Mouse (Mus musculus) heart, postnatal 36 days (tissue): ENCODE measurements around the gene Armh3. TPM values are rescaled to one million over a fixed set of nuclear protein-coding genes. Genes with fewer than 3 reads are reported as not detected.
A peak's percentile ranks its signal among the peaks of the same experiment; 100 is the strongest.
"Not testable (repeated sequence)": the region's sequence is repeated elsewhere in the genome, so short reads cannot be mapped to it uniquely, and the experiment has no call there.

Experiments
- DNase-seq, 2 experiments: peaks; one replicate each; pipeline ENCODE4 v3.0.0; 2021 to 2022
- intact Hi-C: fragments of 180-260 bp; cut with DNase I; formaldehyde crosslinking; loops from one replicate; pipeline ENCODE4 v1.15.1; 2025
- total RNA-seq, 2 experiments: library from RNA; stranded (reverse); gene quantifications; 2 replicates each; pipeline ENCODE4 v1.2.3; 2021

Gene Armh3
- total RNA-seq, 2 experiments from 2014 or later = 15.5 to 15.8 TPM

DNA sequence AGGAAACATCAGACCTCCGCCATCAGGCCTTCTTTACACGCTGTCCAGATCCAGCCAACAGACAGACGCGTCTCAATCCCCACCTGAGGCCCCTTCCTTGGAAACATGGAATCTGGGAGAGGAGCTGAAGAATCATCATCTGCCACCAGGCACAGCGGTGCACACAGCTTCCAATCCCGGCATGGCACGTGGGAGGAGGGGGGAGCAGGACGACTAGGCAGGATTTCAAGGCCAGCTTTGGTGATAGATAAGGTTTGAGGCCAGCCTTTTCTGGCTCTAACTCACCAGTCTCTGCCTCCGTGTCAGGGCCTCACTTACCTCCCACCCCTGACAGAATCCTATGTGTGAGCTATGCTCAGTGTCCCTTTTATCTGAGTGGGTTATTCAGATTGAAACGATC lies 162.8 kb downstream of the Armh3 start:
- DNase-seq = no peak
- intact Hi-C loops = no loop called here

DNA sequence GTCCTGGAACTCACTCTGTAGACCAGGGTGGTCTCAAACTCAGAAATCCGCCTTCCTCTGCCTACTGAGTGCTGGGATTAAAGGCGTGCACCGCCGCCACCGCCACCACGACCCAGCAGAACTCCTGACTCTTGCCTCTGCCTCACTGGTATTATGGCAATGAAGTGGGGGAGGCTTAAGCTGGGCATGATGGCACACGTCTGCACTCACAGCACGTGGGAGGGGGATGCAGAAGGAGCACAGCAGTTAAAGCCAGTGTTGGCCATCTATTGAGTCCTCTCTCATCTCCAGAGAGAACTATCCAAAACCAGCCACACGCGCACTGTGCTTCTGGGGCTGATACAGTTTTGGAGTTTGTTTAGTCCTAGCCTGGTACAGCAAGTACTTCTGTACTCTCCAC lies 164.6 kb downstream of the Armh3 start:
- no peak for DNase-seq
- intact Hi-C loops = no loop called here

DNA sequence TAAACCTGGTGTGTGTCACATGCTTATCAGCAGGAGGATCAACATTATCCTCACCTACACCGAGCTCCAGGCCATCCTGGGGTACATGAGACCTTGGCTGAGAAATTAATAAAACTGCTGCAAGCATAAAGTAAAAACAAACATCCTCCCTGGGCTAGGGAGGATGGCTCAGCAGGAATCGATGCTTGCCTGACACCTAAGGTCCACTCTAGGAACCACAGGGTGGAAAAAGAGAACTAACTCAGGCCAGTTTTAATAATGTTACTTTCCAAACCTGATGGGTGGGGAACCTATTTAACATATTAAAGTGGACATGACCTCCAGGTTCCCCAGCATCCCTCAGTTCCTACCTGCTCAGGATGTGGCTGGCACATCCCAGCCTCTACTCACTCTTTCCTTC lies 167.6 kb downstream of the Armh3 start:
- DNase-seq = no peak
- intact Hi-C loops = no loop called here

- intact Hi-C loops = no loop called here
Observed at GRCm38 (mm10) chr19:45827736-45828135, 170.6 kb downstream of the Armh3 start.

GRCm38 (mm10) chr19:45827125-45827524 lies 171.2 kb downstream of the Armh3 start:
- intact Hi-C loops = no loop called here
- no peak for DNase-seq

More at GRCm38 (mm10) chr19:45827736-45828135, 170.6 kb downstream of the Armh3 start:
- no peak for DNase-seq

GRCm38 (mm10) chr19:45826146-45826545 lies 172.1 kb downstream of the Armh3 start:
- intact Hi-C loops = no loop called here
- DNase-seq = no peak

GRCm38 (mm10) chr19:45821832-45822231 lies 176.5 kb downstream of the Armh3 start:
- intact Hi-C loops = no loop called here

GRCm38 (mm10) chr19:45817816-45818490 lies 180.3 kb downstream of the Armh3 start:
- intact Hi-C loops = no loop called here
- no peak for DNase-seq

More at GRCm38 (mm10) chr19:45821832-45822231, 176.5 kb downstream of the Armh3 start:
- no peak for DNase-seq

DNA sequence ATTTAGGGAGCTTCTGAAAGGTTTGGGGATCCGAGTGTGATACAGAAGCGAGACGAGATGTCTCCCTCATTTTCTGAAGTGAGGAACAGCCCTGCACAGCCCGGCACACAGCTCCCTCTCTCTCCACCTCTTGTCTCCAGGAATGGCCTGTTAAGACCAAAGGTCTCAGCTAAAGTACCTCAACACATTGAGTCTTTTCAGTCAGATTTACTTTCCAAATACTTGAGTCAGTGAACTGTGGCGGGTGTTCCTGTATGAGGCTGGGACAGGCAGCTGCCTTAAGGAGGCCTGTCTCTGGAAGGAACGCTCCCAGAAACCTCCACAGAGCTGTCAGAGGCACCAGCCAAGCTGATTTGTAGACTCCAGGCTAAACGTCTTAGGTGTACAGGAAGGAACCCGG lies 181.6 kb downstream of the Armh3 start:
- intact Hi-C loops = no loop called here
- DNase-seq = no peak

GRCm38 (mm10) chr19:45815831-45816405 lies 182.4 kb downstream of the Armh3 start, which contains the start of gene Kcnip2:
Kcnip2 (minus strand) TSS chr19:45816061.
- peak; percentile 41 to 49 for DNase-seq
- intact Hi-C loops = no loop called here

DNA sequence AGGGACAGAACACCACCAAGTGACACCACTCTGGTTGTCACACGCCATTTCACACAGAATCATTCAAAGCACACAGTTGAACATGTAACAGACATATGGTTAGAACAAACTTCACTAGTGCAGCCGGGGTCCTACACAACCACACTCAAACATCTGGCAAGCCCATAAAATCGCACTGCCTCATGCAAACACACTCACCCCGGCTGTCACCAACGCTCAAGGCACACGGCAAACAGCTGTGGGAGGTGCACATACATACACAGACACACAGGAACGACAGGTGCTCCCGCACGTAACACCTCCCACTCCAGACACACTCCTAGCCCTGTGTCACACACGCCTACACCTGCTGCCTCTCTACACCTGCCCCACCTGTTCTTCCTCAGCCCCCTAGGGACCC lies 183.1 kb downstream of the Armh3 start:
- intact Hi-C loops = no loop called here
- DNase-seq = no peak

- intact Hi-C loops = loop anchor here (2.0 to 5.0 kb wide), 3 partner anchors 98 to 201 kb away; no protein-coding TSS in a partner anchor
- no peak for DNase-seq
Observed at GRCm38 (mm10) chr19:45813801-45814200, 184.5 kb downstream of the Armh3 start.

DNA sequence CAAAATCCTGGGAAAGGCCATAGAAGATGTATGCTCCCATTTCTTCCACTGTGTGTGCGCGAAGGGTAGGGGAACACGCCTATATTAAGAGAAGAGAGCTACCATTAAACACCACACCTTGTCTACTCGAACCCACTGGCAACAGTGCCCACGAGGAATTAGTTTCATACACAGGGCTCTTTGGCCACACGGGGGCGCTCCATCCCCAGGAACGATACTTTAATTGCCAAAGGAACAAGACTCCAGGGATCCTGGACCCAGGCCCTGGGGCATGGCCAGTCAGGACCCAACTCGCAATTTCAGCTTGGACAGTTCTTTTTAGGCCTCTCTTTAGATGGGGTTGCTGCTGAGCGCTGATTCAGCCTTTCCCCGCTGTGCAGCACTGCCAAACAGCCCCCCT lies 185.0 kb downstream of the Armh3 start:
- intact Hi-C loops = loop anchor here (2.0 to 5.0 kb wide), 3 partner anchors 99 to 202 kb away; no protein-coding TSS in a partner anchor
- DNase-seq = peak; percentile 82 to 88

GRCm38 (mm10) chr19:45812673-45813252 lies 185.5 kb downstream of the Armh3 start:
- no peak for DNase-seq
- intact Hi-C loops = loop anchor here (2.0 to 5.0 kb wide), 3 partner anchors 100 to 202 kb away; no protein-coding TSS in a partner anchor

DNA sequence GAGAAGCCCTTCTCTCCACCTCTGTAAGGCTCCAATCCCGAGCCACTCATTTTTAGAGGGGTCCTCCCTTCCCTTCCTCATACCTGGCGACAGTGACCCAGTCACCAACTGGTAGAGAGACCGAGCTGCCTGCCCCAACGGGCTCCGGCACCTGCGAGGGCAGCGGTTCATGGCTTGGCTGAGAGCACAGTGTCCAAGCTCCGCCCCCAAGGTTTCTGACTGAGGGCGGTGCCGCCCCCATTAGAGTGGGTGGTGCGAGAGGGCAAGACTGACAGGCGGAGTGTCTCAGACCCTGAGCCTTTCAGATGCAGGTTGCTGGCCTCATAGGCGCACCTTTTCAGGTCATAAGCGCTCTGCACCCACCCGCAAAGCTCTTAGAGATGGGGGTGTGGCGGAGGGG lies 186.2 kb downstream of the Armh3 start:
- DNase-seq = peak in 1 of 2 experiments; percentile 36
- intact Hi-C loops = loop anchor here (2.0 to 5.0 kb wide), 3 partner anchors 100 to 203 kb away; no protein-coding TSS in a partner anchor

DNA sequence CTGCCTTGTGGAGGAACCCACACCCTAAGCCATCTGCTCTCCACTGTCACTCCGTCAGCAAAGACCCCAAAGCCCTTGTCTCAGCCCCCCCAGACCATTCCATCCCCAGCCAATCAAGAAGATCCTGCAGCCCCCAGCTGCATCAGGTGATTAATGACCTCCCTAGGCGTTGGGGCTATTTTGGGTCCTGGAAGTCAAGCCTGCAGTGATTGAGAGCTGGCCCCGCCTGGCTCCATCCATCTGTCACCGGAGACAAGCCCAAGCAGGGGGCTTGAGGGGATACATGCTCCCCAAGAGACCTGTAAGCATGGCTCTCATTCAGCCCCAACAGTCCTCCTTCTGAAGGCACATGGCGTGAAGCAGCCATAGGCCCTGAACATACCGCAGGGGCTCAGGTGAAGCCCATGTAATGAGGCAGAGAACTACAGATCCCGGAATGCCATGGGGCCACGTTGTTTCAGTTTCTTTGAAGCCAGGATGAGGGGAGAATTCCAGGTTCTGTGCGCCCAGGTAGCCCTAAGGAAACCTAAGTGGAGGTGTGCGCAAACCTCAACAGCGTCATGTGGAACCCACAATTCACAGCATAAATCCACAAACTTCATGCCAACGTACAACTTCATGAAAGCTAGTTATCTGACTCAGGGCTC lies 187.1 kb downstream of the Armh3 start:
- no peak for DNase-seq
- intact Hi-C loops = loop anchor here (5.0 kb wide), 1 partner anchor 101 kb away; no protein-coding TSS in a partner anchor

GRCm38 (mm10) chr19:45807732-45808131 lies 190.6 kb downstream of the Armh3 start:
- intact Hi-C loops = no loop called here
- DNase-seq = no peak

- not testable (repeated sequence) for DNase-seq
- intact Hi-C loops = loop anchor here (2.0 kb wide), 2 partner anchors 147 to 209 kb away; no protein-coding TSS in a partner anchor
Observed at GRCm38 (mm10) chr19:45805817-45806216, 192.5 kb downstream of the Armh3 start.

DNA sequence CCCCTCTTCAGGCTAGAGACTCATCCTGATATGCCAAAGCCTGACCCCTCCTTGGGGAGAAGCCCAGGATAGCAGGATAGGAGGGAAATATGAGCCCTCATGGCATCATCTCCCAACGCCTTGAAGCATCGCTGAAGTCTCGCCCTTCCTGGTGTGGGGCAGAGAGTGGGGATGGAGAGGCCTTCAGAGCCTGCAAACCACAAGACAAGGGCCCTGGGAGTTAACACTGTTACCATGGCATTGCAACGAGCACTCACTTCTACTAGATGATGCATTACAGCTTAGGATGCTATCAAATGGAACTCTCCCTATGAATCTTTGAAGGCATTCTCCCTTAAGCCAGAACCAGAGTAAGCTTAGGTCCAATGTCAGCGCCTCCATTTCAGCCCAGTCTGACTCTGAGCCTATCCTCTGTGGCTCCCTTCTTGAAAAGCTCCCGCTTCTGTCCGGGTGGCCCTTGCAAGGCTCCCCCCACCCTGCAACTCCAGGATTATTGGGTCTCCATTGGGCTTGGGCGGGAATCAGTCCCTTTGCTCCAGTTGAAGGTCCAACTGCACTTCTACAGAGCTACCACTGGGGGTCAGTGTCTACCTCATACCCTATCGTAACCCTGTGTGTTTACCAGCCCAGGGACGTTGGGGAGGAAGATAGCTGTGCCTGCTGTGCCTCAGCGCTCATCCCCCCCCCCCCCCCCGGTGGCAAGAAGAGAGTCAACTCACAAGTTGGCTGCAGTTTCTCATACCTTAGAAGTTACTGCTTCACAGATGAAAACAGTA lies 193.5 kb downstream of the Armh3 start:
- intact Hi-C loops = loop anchor here (2.0 kb wide), 2 partner anchors 148 to 210 kb away; no protein-coding TSS in a partner anchor

GRCm38 (mm10) chr19:45803408-45803807 lies 194.9 kb downstream of the Armh3 start:
- intact Hi-C loops = no loop called here
- no peak for DNase-seq

More for the DNA sequence above, 193.5 kb downstream of the Armh3 start:
- DNase-seq = no peak
